In genomic region chr1:179474776-179475175, GRCm38 (mm10) we compare ENCODE assay signal across 29 mouse cellular contexts. TPM values are rescaled to one million over a fixed set of nuclear protein-coding genes. Genes with fewer than 3 reads are reported as not detected.
DNase-seq lines count a peak whose midpoint lies in the region; ATAC-seq and TF ChIP-seq lines count a peak whose summit lies in the region.
"Had no signal": no experiment of that assay in that cellular context is flagged by ENCODE, and none has a peak within 500 bp of the region (broad histone marks: within the 10 kb centered on the region; RNA-seq: fewer than 3 reads in every experiment).

No protein-coding gene starts in this region.

- peak; percentile 48 for ATAC-seq in kidney, embryonic 14.5 days (ENCODE audit: low FRiP score, low TSS enrichment)
- ATAC-seq in embryonic facial prominence, embryonic 11.5 days (replicated peaks; ENCODE audit: insufficient number of reproducible peaks, low FRiP score, low TSS enrichment, low read depth), result 0 out of 2 replicates have a peak, but pooled peaks have one; percentile 27
- ATAC-seq: hindbrain, embryonic 16.5 days; intestine, embryonic 15.5 days; liver, embryonic 12.5 days; liver, postnatal 0 days; Patski had no signal

- H3K4me2 ChIP-seq in kidney, embryonic 14.5 days (replicated peaks; ENCODE audit: low read depth, low read length), result no peak overlapping the region
- H3K4me2 ChIP-seq in embryonic facial prominence, embryonic 11.5 days (ENCODE audit: low read depth, low read length), result no peak overlapping the region
- H3K4me2 ChIP-seq: forebrain, embryonic 12.5 days; intestine, embryonic 15.5 days; liver, embryonic 12.5 days; midbrain, embryonic 12.5 days; neural tube, embryonic 12.5 days had no signal

- H3K36me3 ChIP-seq in heart, adult 2 months (ENCODE audit: control insufficient read depth, insufficient read depth, low read length), result no peaks in the 10 kb centered on the region
- no peaks in the 10 kb centered on the region; the same call in 1 of the 2 replicates for H3K36me3 ChIP-seq in kidney, embryonic 14.5 days (ENCODE audit: control insufficient read depth, insufficient read depth, low read length)
- no peaks in the 10 kb centered on the region for H3K36me3 ChIP-seq in embryonic facial prominence, embryonic 11.5 days (replicated peaks; ENCODE audit: control insufficient read depth, insufficient read depth, low read depth, low read length)
- H3K36me3 ChIP-seq: forebrain, embryonic 12.5 days; intestine, embryonic 15.5 days; midbrain, embryonic 12.5 days; neural tube, embryonic 12.5 days had no signal

- no peak overlapping the region for H3K4me3 ChIP-seq in heart, adult 2 months
- no peak overlapping the region for H3K4me3 ChIP-seq in kidney, embryonic 14.5 days (ENCODE audit: low read length)
- H3K4me3 ChIP-seq in embryonic facial prominence, embryonic 11.5 days (ENCODE audit: low read depth, low read length), result no peak overlapping the region
- H3K4me3 ChIP-seq: forebrain, embryonic 12.5 days; intestine, embryonic 15.5 days; liver, embryonic 12.5 days; megakaryocyte, embryonic 14.5 days; midbrain, embryonic 12.5 days; myocyte; neural tube, embryonic 12.5 days had no signal

- peak; percentile 78 for DNase-seq in heart, adult 11 months
- no peak for DNase-seq in heart, adult 2 months
- DNase-seq in kidney, postnatal 25 days, result no peak
- DNase-seq in embryonic facial prominence, embryonic 11.5 days (ENCODE audit: low spot score), result no peak
- peak; percentile 48 for DNase-seq in forelimb bud, embryonic 11.5 days (ENCODE audit: low read depth, low spot score)
- DNase-seq in spleen, adult 18-20 months, result no peak
- no peak for DNase-seq in right cerebral cortex, adult 18-20 months
- DNase-seq: adrenal gland, postnatal 10 days; cerebellum, adult 11 months; cerebellum, adult 9-10 months; cerebellum, postnatal 36 days; gastrocnemius, postnatal 25 days; heart, adult 18-20 months; heart, postnatal 10 days; kidney, adult 9 months; liver, postnatal 0 days; lung, postnatal 36 days; right cerebral cortex, postnatal 4 days; thymus, postnatal 4 days had no signal

- H3K79me2 ChIP-seq in heart, adult 2 months (replicated peaks; ENCODE audit: control insufficient read depth, insufficient read depth, low read length), result no peaks in the 10 kb centered on the region

- TF ChIP-seq EP300 in heart, adult 2 months (IDR thresholded peaks at IDR 0.05; ENCODE audit: insufficient read depth, low read depth, low read length), result no peak

- H3K9ac ChIP-seq in heart, adult 2 months (ENCODE audit: low read depth, low read length), result no peak overlapping the region
- H3K9ac ChIP-seq in kidney, embryonic 14.5 days (ENCODE audit: low read depth, low read length), result no peak overlapping the region
- H3K9ac ChIP-seq in embryonic facial prominence, embryonic 11.5 days (replicated peaks; ENCODE audit: low read length), result no peak overlapping the region
- H3K9ac ChIP-seq: forebrain, embryonic 12.5 days; intestine, embryonic 15.5 days; liver, embryonic 12.5 days; liver, postnatal 0 days; midbrain, embryonic 12.5 days; neural tube, embryonic 12.5 days had no signal

- no peak overlapping the region for H3K27ac ChIP-seq in heart, adult 2 months
- no peak overlapping the region for H3K27ac ChIP-seq in kidney, embryonic 14.5 days (ENCODE audit: low read depth, low read length)
- H3K27ac ChIP-seq in embryonic facial prominence, embryonic 11.5 days (replicated peaks; ENCODE audit: low read depth, low read length), result no peak overlapping the region
- H3K27ac ChIP-seq: forebrain, embryonic 12.5 days; intestine, embryonic 15.5 days; liver, embryonic 12.5 days; midbrain, embryonic 12.5 days; neural tube, embryonic 12.5 days had no signal

- no peaks in the 10 kb centered on the region for H3K4me1 ChIP-seq in heart, adult 2 months (ENCODE audit: control insufficient read depth, insufficient read depth, low read length)
- H3K4me1 ChIP-seq in kidney, embryonic 14.5 days (ENCODE audit: control insufficient read depth, insufficient read depth, low read length), result peaks cover 19% of the 10 kb centered on the region
- no peaks in the 10 kb centered on the region for H3K4me1 ChIP-seq in embryonic facial prominence, embryonic 11.5 days (ENCODE audit: control insufficient read depth, insufficient read depth, low read length)
- H3K4me1 ChIP-seq: forebrain, embryonic 12.5 days; intestine, embryonic 15.5 days; liver, embryonic 12.5 days; megakaryocyte, embryonic 14.5 days; midbrain, embryonic 12.5 days; neural tube, embryonic 12.5 days had no signal

- 81% methylated on average over 8 of the region's 8 CpGs for WGBS in heart, adult 2 months
- 29% methylated on average over 8 of the region's 8 CpGs for WGBS in kidney, embryonic 14.5 days
- 69% methylated on average over 8 of the region's 8 CpGs for WGBS in embryonic facial prominence, embryonic 11.5 days

- intact Hi-C loops in heart, adult 2 months (cut with DNase I), result loop anchor here (5.0 to 10.0 kb wide), 2 partner anchors 162 to 330 kb away; no protein-coding TSS in a partner anchor

- H3K27me3 ChIP-seq in heart, adult 2 months (ENCODE audit: control insufficient read depth, insufficient read depth, low read length), result no peaks in the 10 kb centered on the region
- no peaks in the 10 kb centered on the region for H3K27me3 ChIP-seq in kidney, embryonic 14.5 days (ENCODE audit: control insufficient read depth, insufficient read depth, low read length)
- H3K27me3 ChIP-seq in embryonic facial prominence, embryonic 11.5 days (ENCODE audit: control insufficient read depth, insufficient read depth, low read length), result no peaks in the 10 kb centered on the region
- H3K27me3 ChIP-seq: intestine, embryonic 15.5 days; liver, embryonic 12.5 days; megakaryocyte, embryonic 14.5 days; midbrain, embryonic 12.5 days; Patski had no signal

- no peak for TF ChIP-seq CTCF in heart, adult 2 months (IDR thresholded peaks at IDR 0.05)

- peaks cover 8% of the 10 kb centered on the region for H3K9me3 ChIP-seq in kidney, embryonic 14.5 days (ENCODE audit: control insufficient read depth, low read length)
- H3K9me3 ChIP-seq in embryonic facial prominence, embryonic 11.5 days (replicated peaks; ENCODE audit: control insufficient read depth, low read length), result no peaks in the 10 kb centered on the region; the same call in 1 of the 2 replicates
- H3K9me3 ChIP-seq: intestine, embryonic 15.5 days had no signal

- no peak for TF ChIP-seq POLR2A in heart, adult 2 months (IDR thresholded peaks at IDR 0.05; ENCODE audit: insufficient read depth, low read depth, low read length)

RNA-seq across cellular contexts. Expression of gene Smyd3, which starts 43.1 kb away (rescaled TPM):
- 1 to 10 TPM; 7.6 to 8.1 TPM for total RNA-seq in heart, adult 2 months (2021)
- polyA plus RNA-seq in heart, adult 2 months (2012; rRNA removed), result 2.7 and 4.2 TPM in 2 replicates
- 19.9 and 21.5 TPM in 2 replicates for polyA plus RNA-seq in kidney, embryonic 14.5 days (2014; fragmentation: Nextera tagmentation; extraction: Ambion mirVana)
- polyA plus RNA-seq in embryonic facial prominence, embryonic 11.5 days (2014; fragmentation: Nextera tagmentation; extraction: Ambion mirVana), result 26.3 and 26.9 TPM in 2 replicates

Comparison
In these comparisons a context has a peak if more than half of its experiments do, and no peak if none do; other contexts are left out.
1. DNase-seq: peak in heart, adult 11 months (single experiment) and forelimb bud, embryonic 11.5 days (single experiment); none in heart, adult 2 months (0 of 2), kidney, postnatal 25 days (0 of 2), embryonic facial prominence, embryonic 11.5 days (single experiment), spleen, adult 18-20 months (0 of 2) and right cerebral cortex, adult 18-20 months (single experiment).